Comparison of ENCODE assay signal across 8 mouse cellular contexts in the genomic region with DNA sequence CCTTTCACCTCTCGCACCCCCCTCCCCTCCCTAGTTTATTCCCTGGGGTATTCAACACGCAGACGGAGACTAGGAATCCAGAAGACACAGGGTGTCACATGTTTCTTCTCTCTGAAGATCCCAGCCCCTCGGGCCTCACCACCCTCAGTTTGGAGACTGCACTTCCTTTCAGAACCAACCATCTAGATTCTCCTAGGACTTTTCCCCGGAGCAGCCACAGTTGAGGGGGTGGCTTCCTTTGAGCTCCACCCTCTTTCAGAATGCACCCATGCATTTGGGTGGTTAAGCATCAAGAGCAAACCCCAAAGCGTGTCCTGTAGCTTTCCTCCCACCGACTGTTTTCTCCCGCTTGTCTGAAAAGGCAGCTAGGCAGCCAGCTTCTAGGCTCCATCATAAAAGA. TPM values are rescaled to one million over a fixed set of nuclear protein-coding genes. Genes with fewer than 3 reads are reported as not detected.
DNase-seq lines count a peak whose midpoint lies in the region; ATAC-seq and TF ChIP-seq lines count a peak whose summit lies in the region.

No protein-coding gene starts in this region.

- peak overlapping the region; percentile 56 for H3K4me3 ChIP-seq in forebrain, embryonic 15.5 days
- H3K4me3 ChIP-seq in limb, embryonic 14.5 days (replicated peaks; ENCODE audit: low read length) = peak overlapping the region; percentile 66
- no peak overlapping the region for H3K4me3 ChIP-seq in lung, adult 2 months (replicated peaks; ENCODE audit: extremely low read depth, low read depth, low read length)

- no peak overlapping the region for H3K27ac ChIP-seq in forebrain, embryonic 15.5 days (replicated peaks)
- no peak overlapping the region for H3K27ac ChIP-seq in limb, embryonic 14.5 days (replicated peaks; ENCODE audit: low read depth, low read length)

- peaks cover 30% of the 10 kb centered on the region for H3K27me3 ChIP-seq in forebrain, embryonic 15.5 days
- H3K27me3 ChIP-seq in limb, embryonic 14.5 days (ENCODE audit: control insufficient read depth, insufficient read depth, low read length) = peaks cover 44% of the 10 kb centered on the region

- peak overlapping the region; percentile 75 for H3K9ac ChIP-seq in forebrain, embryonic 15.5 days (replicated peaks)
- peak overlapping the region; percentile 70; the same call in 1 of the 2 replicates for H3K9ac ChIP-seq in limb, embryonic 14.5 days (ENCODE audit: low read depth, low read length, severe bottlenecking)

- TF ChIP-seq POLR2A in limb, embryonic 14.5 days (IDR thresholded peaks at IDR 0.05; ENCODE audit: borderline replicate concordance, extremely low read depth, insufficient read depth, insufficient read length) = no peak
- TF ChIP-seq POLR2A in lung, adult 2 months (IDR thresholded peaks at IDR 0.05; ENCODE audit: borderline replicate concordance, extremely low read depth, low read depth, low read length) = no peak

- H3K36me3 ChIP-seq in forebrain, embryonic 15.5 days = no peaks in the 10 kb centered on the region
- H3K36me3 ChIP-seq in limb, embryonic 14.5 days (ENCODE audit: control insufficient read depth, insufficient read depth, low read length) = no peaks in the 10 kb centered on the region

- peak; percentile 48 for DNase-seq in cerebellum, adult 9-11 months
- DNase-seq in cerebellum, postnatal 25 days = no peak
- peak; percentile 12 to 13 for DNase-seq in B cell, adult 2 months
- DNase-seq in limb, embryonic 14.5 days (ENCODE audit: low spot score) = no peak
- no peak for DNase-seq in lung, adult 2 months
- no peak for DNase-seq in kidney, postnatal 10 days

- no peak for TF ChIP-seq CTCF in lung, adult 2 months (IDR thresholded peaks at IDR 0.05; ENCODE audit: insufficient read depth, low read length)

- WGBS in forebrain, embryonic 15.5 days = 10% methylated on average over 8 of the region's 8 CpGs
- WGBS in limb, embryonic 14.5 days = 5% methylated on average over 8 of the region's 8 CpGs
- 7% methylated on average over 8 of the region's 8 CpGs for WGBS in lung, adult 2 months

- ATAC-seq in forebrain, embryonic 15.5 days (replicated peaks) = no peak
- no peak for ATAC-seq in limb, embryonic 14.5 days (ENCODE audit: low FRiP score, low read depth)
- ATAC-seq in erythroid progenitor cell, adult 5-6 weeks (replicated peaks; ENCODE audit: low FRiP score, poor library complexity, severe bottlenecking) = no peak

- H3K4me1 ChIP-seq in forebrain, embryonic 15.5 days = peaks cover 30% of the 10 kb centered on the region
- H3K4me1 ChIP-seq in limb, embryonic 14.5 days (ENCODE audit: control insufficient read depth, insufficient read depth, low read length) = peaks cover 7% of the 10 kb centered on the region
- H3K4me1 ChIP-seq in lung, adult 2 months (ENCODE audit: control insufficient read depth, insufficient read depth, low read length) = peaks cover 7% of the 10 kb centered on the region

- peak overlapping the region; percentile 77 for H3K4me2 ChIP-seq in forebrain, embryonic 15.5 days (replicated peaks)
- H3K4me2 ChIP-seq in limb, embryonic 14.5 days (replicated peaks; ENCODE audit: low read depth, low read length, severe bottlenecking) = peak overlapping the region; percentile 95

- H3K9me3 ChIP-seq in forebrain, embryonic 15.5 days = no peaks in the 10 kb centered on the region
- no peaks in the 10 kb centered on the region for H3K9me3 ChIP-seq in limb, embryonic 14.5 days (ENCODE audit: control insufficient read depth, low read length)

RNA-seq across cellular contexts. Expression of a gene that starts 1.6 kb away (rescaled TPM):
- polyA plus RNA-seq in forebrain, embryonic 15.5 days (2015; fragmentation: Nextera tagmentation; extraction: Ambion mirVana) = 29.9 and 30.4 TPM in 2 replicates
- 35.2 and 44.6 TPM in 2 replicates for polyA plus RNA-seq in limb, embryonic 14.5 days (2012; rRNA removed)
- 20.0 and 20.3 TPM in 2 replicates for polyA plus RNA-seq in limb, embryonic 14.5 days (2014; fragmentation: Nextera tagmentation; extraction: Ambion mirVana)
- total RNA-seq in erythroid progenitor cell, adult 5-6 weeks (2015; ENCODE audit: low replicate concordance) = not detected in 2 replicates
- not detected in 2 replicates for total RNA-seq in erythroid progenitor cell, adult 5-6 weeks (2017; ENCODE audit: low replicate concordance)
- polyA plus RNA-seq in lung, adult 2 months (2012; rRNA removed) = 1.4 and 2.2 TPM in 2 replicates

RNA-seq across cellular contexts. Expression of a gene that starts 10.9 kb away (rescaled TPM):
- polyA plus RNA-seq in forebrain, embryonic 15.5 days (2015; fragmentation: Nextera tagmentation; extraction: Ambion mirVana) = 16.7 and 21.7 TPM in 2 replicates
- 103 and 130 TPM in 2 replicates for polyA plus RNA-seq in limb, embryonic 14.5 days (2012; rRNA removed)
- polyA plus RNA-seq in limb, embryonic 14.5 days (2014; fragmentation: Nextera tagmentation; extraction: Ambion mirVana) = 12.4 and 14.6 TPM in 2 replicates
- total RNA-seq in erythroid progenitor cell, adult 5-6 weeks (2015; ENCODE audit: low replicate concordance) = 49.4 and 54.1 TPM in 2 replicates
- 25.8 and 41.2 TPM in 2 replicates for total RNA-seq in erythroid progenitor cell, adult 5-6 weeks (2017; ENCODE audit: low replicate concordance)
- 44.8 and 48.4 TPM in 2 replicates for polyA plus RNA-seq in lung, adult 2 months (2012; rRNA removed)

RNA-seq across cellular contexts. Expression of a gene that starts 32.7 kb away (rescaled TPM):
- polyA plus RNA-seq in forebrain, embryonic 15.5 days (2015; fragmentation: Nextera tagmentation; extraction: Ambion mirVana) = 90.2 and 93.6 TPM in 2 replicates
- polyA plus RNA-seq in limb, embryonic 14.5 days (2012; rRNA removed) = 215 and 251 TPM in 2 replicates
- polyA plus RNA-seq in limb, embryonic 14.5 days (2014; fragmentation: Nextera tagmentation; extraction: Ambion mirVana) = 137 and 144 TPM in 2 replicates
- total RNA-seq in erythroid progenitor cell, adult 5-6 weeks (2015; ENCODE audit: low replicate concordance) = 14.3 and 17.3 TPM in 2 replicates
- total RNA-seq in erythroid progenitor cell, adult 5-6 weeks (2017; ENCODE audit: low replicate concordance) = 4.1 and 4.9 TPM in 2 replicates
- 178 and 213 TPM in 2 replicates for polyA plus RNA-seq in lung, adult 2 months (2012; rRNA removed)

RNA-seq across cellular contexts. Expression of a gene that starts 41.5 kb away (rescaled TPM):
- polyA plus RNA-seq in forebrain, embryonic 15.5 days (2015; fragmentation: Nextera tagmentation; extraction: Ambion mirVana) = 207 and 211 TPM in 2 replicates
- 143 TPM in 2 replicates for polyA plus RNA-seq in limb, embryonic 14.5 days (2012; rRNA removed)
- 122 and 131 TPM in 2 replicates for polyA plus RNA-seq in limb, embryonic 14.5 days (2014; fragmentation: Nextera tagmentation; extraction: Ambion mirVana)
- 5.0 and 5.4 TPM in 2 replicates for total RNA-seq in erythroid progenitor cell, adult 5-6 weeks (2015; ENCODE audit: low replicate concordance)
- 59.6 and 60.0 TPM in 2 replicates for total RNA-seq in erythroid progenitor cell, adult 5-6 weeks (2017; ENCODE audit: low replicate concordance)
- 30.3 and 50.5 TPM in 2 replicates for polyA plus RNA-seq in lung, adult 2 months (2012; rRNA removed)

RNA-seq across cellular contexts. Expression of a gene that starts 51.4 kb away (rescaled TPM):
- polyA plus RNA-seq in forebrain, embryonic 15.5 days (2015; fragmentation: Nextera tagmentation; extraction: Ambion mirVana) = 21.9 and 26.2 TPM in 2 replicates
- polyA plus RNA-seq in limb, embryonic 14.5 days (2012; rRNA removed) = 28.9 and 31.3 TPM in 2 replicates
- 9.4 and 13.9 TPM in 2 replicates for polyA plus RNA-seq in limb, embryonic 14.5 days (2014; fragmentation: Nextera tagmentation; extraction: Ambion mirVana)
- 4.3 and 9.6 TPM in 2 replicates for total RNA-seq in erythroid progenitor cell, adult 5-6 weeks (2015; ENCODE audit: low replicate concordance)
- 0.68 and 9.4 TPM in 2 replicates for total RNA-seq in erythroid progenitor cell, adult 5-6 weeks (2017; ENCODE audit: low replicate concordance)
- polyA plus RNA-seq in lung, adult 2 months (2012; rRNA removed) = 23.7 TPM in 2 replicates

Comparison
In these comparisons a context has a peak if more than half of its experiments do, and no peak if none do; other contexts are left out.
1. DNase-seq: peak in cerebellum, adult 9-11 months (single experiment) and B cell, adult 2 months (2 of 2); none in cerebellum, postnatal 25 days (0 of 2), limb, embryonic 14.5 days (single experiment), lung, adult 2 months (single experiment) and kidney, postnatal 10 days (single experiment).